Mouse (Mus musculus) liver, embryonic 12.5 days (tissue): ENCODE data around the gene Cd80. TPM values are rescaled to one million over a fixed set of nuclear protein-coding genes. Genes with fewer than 3 reads are reported as not detected.

ENCODE experiments used
- ATAC-seq: fragments of 200-750 bp; cut with Nextera tagmentation; 2 replicates; pipeline ENCODE4 v1.8.0; 2017; ENCODE audit warnings: moderate number of reproducible peaks, mild to moderate bottlenecking, moderate library complexity
- H3K27ac ChIP-seq: fragments of 300-500 bp; sonication (generic); 2 replicates; pipeline ENCODE4 v1.5.1; 2016; ENCODE audit warnings: mild to moderate bottlenecking
- H3K27me3 ChIP-seq: fragments of 300-500 bp; sonication (generic); replicated peaks from 2 replicates; pipeline ENCODE4 v1.6.1; 2016; ENCODE audit warnings: mild to moderate bottlenecking, moderate library complexity
- H3K36me3 ChIP-seq: fragments of 300-500 bp; sonication (generic); 2 replicates; pipeline ENCODE4 v1.6.1; 2016; ENCODE audit warnings: mild to moderate bottlenecking, moderate library complexity
- H3K4me1 ChIP-seq: fragments of 300-500 bp; sonication (generic); 2 replicates; pipeline ENCODE4 v1.6.1; 2016
- H3K4me2 ChIP-seq: fragments of 300-500 bp; sonication (generic); 2 replicates; pipeline ENCODE4 v1.6.1; 2016; ENCODE audit warnings: mild to moderate bottlenecking, moderate library complexity
- H3K4me3 ChIP-seq: fragments of 300-500 bp; sonication (generic); 2 replicates; pipeline ENCODE4 v1.5.1; 2016; ENCODE audit warnings: mild to moderate bottlenecking, moderate library complexity
- H3K9ac ChIP-seq: fragments of 300-500 bp; sonication (generic); 2 replicates; pipeline ENCODE4 v1.6.1; 2016; ENCODE audit warnings: mild to moderate bottlenecking, moderate library complexity
- H3K9me3 ChIP-seq: fragments of 300-500 bp; sonication (generic); replicated peaks from 2 replicates; pipeline ENCODE4 v1.6.1; 2016; ENCODE audit warnings: mild to moderate bottlenecking, moderate library complexity
- WGBS: fragments of 180-500 bp; shearing (Covaris S2); methylation state at CpG from one replicate; pipeline ENCODE4 v1.1.7; 2016; ENCODE audit not compliant: insufficient replicate concordance; 5-methylcytosine and 5-hydroxymethylcytosine counted together
- polyA plus RNA-seq: library from polyadenylated mRNA; unstranded; fragments of >200 nt; fragmentation: Nextera tagmentation; extraction: Ambion mirVana; gene quantifications from 2 replicates; pipeline ENCODE4 v1.2.1, GENCODE M21; 2016

Cd80 gene
- polyA plus RNA-seq, 1 experiment from 2014 or later, result 0.19 TPM

- WGBS, result 67% methylated on average over 4 of the region's 4 CpGs
- H3K36me3 ChIP-seq, result peaks cover 74% of the 10 kb centered on the region
Measured at GRCm38 (mm10) chr16:38506041-38506634, 50.8 kb downstream of the Cd80 start.

GRCm38 (mm10) chr16:38510846-38511245, 55.5 kb downstream of the Cd80 start:
- Histone ChIP-seq H3K36me3 (peaks cover 66% of the 10 kb centered on the region), H3K27me3 (no peaks in the 10 kb centered on the region), H3K27ac (no peak overlapping the region), H3K4me1 (no peaks in the 10 kb centered on the region), H3K4me2 (no peak overlapping the region), H3K9me3 (no peaks in the 10 kb centered on the region), H3K9ac (no peak overlapping the region), H3K4me3 (no peak overlapping the region)
- WGBS, result 82% methylated on average over 2 of the region's 2 CpGs
- no peak for ATAC-seq

More at GRCm38 (mm10) chr16:38506041-38506634, 50.8 kb downstream of the Cd80 start:
- Histone ChIP-seq H3K27me3 (no peaks in the 10 kb centered on the region), H3K4me3 (no peak overlapping the region), H3K27ac (no peak overlapping the region), H3K9ac (no peak overlapping the region), H3K9me3 (no peaks in the 10 kb centered on the region), H3K4me2 (no peak overlapping the region), H3K4me1 (no peaks in the 10 kb centered on the region)
- ATAC-seq, result peak; percentile 65

DNA sequence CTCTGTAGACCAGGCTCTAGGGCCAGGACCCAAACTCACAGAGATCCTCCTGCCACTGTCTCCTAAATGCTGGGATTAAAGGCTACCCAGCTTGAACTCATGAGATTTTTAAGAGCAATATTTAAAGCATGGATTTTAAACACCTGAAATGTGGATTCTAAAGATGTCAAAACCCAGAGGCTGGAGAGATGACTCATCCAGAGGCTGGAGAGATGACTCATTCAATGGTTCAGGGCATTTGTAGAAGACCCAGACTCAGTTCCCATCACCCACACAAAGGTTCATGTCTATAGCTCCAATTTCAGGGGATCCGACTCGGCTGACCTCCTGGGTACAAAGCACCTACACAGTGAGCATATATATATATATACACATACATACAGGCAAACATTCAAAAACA, 63.8 kb downstream of the Cd80 start:
- WGBS, result 72% methylated on average over 2 of the region's 2 CpGs
- no peak for ATAC-seq
- H3K9ac ChIP-seq, result no peak overlapping the region
- peaks cover 23% of the 10 kb centered on the region for H3K4me1 ChIP-seq
- H3K36me3 ChIP-seq, result peaks cover 45% of the 10 kb centered on the region
- H3K4me3 ChIP-seq, result no peak overlapping the region
- no peak overlapping the region for H3K27ac ChIP-seq
- H3K4me2 ChIP-seq, result no peak overlapping the region
- H3K9me3 ChIP-seq, result no peaks in the 10 kb centered on the region
- H3K27me3 ChIP-seq, result no peaks in the 10 kb centered on the region

DNA sequence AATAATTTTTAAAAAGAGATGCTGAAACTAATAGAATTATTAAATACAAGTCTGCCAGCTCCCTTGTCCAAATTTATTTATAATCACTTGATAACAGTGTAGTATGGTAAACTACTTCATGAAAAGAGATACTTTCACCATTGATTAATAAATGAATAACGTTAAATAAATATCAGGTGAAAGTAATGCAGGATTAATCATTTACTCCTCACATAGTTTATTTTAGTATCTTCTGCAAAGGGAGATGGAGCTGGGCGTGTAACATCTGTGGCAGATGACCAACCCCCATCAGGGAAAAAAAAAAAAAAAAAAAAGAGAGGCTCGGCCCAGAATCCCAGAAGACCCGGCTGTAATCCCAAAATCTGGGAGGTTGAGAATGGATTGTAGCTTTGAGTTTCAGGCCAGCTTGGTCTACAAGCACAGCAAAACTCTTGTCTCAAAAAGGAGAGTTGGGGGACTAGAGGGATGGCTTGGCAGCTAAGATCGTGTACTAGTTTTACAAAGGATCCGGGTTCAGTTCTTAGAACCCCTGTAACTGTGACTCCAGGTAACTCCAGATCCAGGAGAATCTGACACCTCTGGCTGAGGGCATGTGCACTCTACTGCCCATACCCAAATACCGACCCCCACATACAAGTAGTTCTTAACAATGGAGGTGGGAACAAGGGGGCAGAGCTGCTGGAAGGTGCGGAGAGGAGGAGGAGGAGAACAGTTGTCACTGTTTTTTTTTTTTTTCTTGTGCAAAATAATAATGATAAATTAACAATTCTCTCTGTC, 66.0 kb downstream of the Cd80 start:
- 21% methylated on average over 8 of the region's 8 CpGs for WGBS
- no peaks in the 10 kb centered on the region for H3K9me3 ChIP-seq
- H3K9ac ChIP-seq, result peak overlapping the region; percentile 94
- 0 out of 2 replicates have a peak overlapping the region, but pooled peaks have one; percentile 29 for H3K27ac ChIP-seq
- peaks cover 23% of the 10 kb centered on the region for H3K4me1 ChIP-seq
- H3K4me3 ChIP-seq, result peak overlapping the region; percentile 91
- no peaks in the 10 kb centered on the region for H3K27me3 ChIP-seq
- ATAC-seq, result no peak
- peaks cover 47% of the 10 kb centered on the region for H3K36me3 ChIP-seq
- peak overlapping the region; percentile 87 for H3K4me2 ChIP-seq

DNA sequence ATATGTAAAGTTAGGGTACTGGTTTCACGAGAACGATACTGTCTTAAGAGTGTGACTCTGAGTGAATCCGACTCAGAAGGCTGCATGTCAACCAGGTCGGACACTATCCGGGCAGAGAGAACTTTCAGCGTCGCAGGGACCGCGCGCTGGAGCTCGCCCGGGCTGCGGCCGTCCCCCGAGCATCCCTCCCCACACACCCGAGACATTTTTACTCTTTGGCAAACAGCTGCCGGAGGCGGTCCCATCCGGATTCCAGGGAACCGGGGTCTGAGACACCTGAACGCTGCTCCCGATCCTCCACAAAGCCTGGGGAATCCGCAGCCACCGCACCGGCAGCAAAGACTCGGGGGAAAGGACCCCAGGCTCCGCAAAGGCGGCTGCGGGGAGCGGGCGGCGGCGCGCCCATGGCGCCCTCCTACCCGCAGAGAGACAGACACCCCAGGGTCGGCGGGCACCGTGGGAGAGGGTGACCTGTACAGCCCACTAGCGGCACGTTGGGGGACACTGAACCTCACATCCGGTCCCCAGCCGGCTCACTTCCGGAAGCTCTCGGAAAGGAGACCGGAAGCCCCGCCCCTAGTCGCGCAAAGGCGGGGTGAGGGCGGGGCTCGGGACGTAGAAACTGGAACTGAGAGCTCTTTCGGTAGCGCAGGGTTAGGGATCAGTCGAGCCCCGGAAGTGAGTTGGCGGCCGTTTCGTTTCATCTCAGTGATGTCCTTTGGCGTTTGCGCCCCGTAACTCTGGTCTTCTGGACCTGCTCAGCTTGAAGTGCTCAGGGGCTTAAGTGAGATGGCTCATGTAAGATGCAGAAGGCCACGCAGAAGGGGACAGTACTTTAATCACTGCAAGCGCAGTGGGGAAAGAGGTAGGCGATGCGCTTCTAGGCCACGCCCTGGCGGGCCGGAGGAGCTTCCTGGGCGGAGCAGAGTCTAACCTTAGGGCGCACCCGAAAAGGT, 67.0 kb downstream of the Cd80 start, which contains the start of gene Timmdc1:
Gene Timmdc1 (minus strand): TSS at position 535 of the 956 bp plus-strand sequence.
- ATAC-seq, result peak; percentile 98
- no peaks in the 10 kb centered on the region for H3K9me3 ChIP-seq
- H3K27me3 ChIP-seq, result no peaks in the 10 kb centered on the region
- peaks cover 44% of the 10 kb centered on the region for H3K36me3 ChIP-seq
- peak within 1 kb of the TSS; percentile 87 for H3K4me2 ChIP-seq
- peak within 1 kb of the TSS; percentile 91 for H3K4me3 ChIP-seq
- peaks cover 23% of the 10 kb centered on the region for H3K4me1 ChIP-seq
- peak within 1 kb of the TSS; percentile 99 for H3K27ac ChIP-seq
- H3K9ac ChIP-seq, result peak within 1 kb of the TSS; percentile 94
- WGBS, result under 1% methylated on average over 69 of the region's 73 CpGs

DNA sequence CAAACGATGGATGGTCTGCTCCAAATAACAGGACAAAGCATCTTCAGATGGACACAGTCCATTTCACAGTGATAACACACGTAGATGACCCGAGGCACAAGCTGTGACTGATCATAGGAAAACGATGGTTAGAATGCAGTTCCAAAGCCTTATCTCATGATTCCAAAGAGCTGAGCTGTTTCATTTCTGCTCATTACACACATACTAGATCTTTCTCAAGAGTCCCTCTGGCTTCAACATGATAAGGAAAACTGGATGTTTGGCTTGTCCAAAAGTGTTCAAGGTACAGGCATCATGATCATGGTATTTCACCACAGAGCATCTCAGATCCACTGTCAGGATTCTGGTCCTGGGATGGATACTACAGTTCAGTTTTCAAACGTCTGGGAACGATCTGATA, 70.9 kb downstream of the Cd80 start:
- peaks cover 64% of the 10 kb centered on the region for H3K36me3 ChIP-seq
- H3K4me1 ChIP-seq, result peaks cover 12% of the 10 kb centered on the region
- ATAC-seq, result no peak
- H3K27ac ChIP-seq, result no peak overlapping the region
- H3K4me3 ChIP-seq, result no peak overlapping the region
- no peak overlapping the region for H3K4me2 ChIP-seq
- WGBS, result 65% methylated on average over 6 of the region's 6 CpGs
- H3K9ac ChIP-seq, result no peak overlapping the region
- H3K27me3 ChIP-seq, result no peaks in the 10 kb centered on the region
- H3K9me3 ChIP-seq, result no peaks in the 10 kb centered on the region

GRCm38 (mm10) chr16:38536544-38537146, 81.3 kb downstream of the Cd80 start:
- Histone ChIP-seq H3K36me3 (peaks cover 70% of the 10 kb centered on the region), H3K9me3 (no peaks in the 10 kb centered on the region), H3K9ac (no peak overlapping the region), H3K4me1 (peaks cover 5% of the 10 kb centered on the region; the same call in 1 of the 2 replicates), H3K4me2 (no peak overlapping the region), H3K4me3 (no peak overlapping the region), H3K27me3 (no peaks in the 10 kb centered on the region), H3K27ac (no peak overlapping the region)
- WGBS, result 38% methylated on average over 8 of the region's 8 CpGs
- ATAC-seq, result peak; percentile 55; the same call in 1 of the 2 replicates

GRCm38 (mm10) chr16:38538716-38539380, 83.5 kb downstream of the Cd80 start:
- Histone ChIP-seq H3K27me3 (no peaks in the 10 kb centered on the region), H3K4me1 (peaks cover 5% of the 10 kb centered on the region; the same call in 1 of the 2 replicates), H3K4me2 (no peak overlapping the region), H3K27ac (no peak overlapping the region), H3K4me3 (no peak overlapping the region), H3K9me3 (no peaks in the 10 kb centered on the region), H3K36me3 (peaks cover 73% of the 10 kb centered on the region), H3K9ac (no peak overlapping the region)
- 81% methylated on average over 13 of the region's 13 CpGs for WGBS
- no peak for ATAC-seq

Other genes with a start within 250 kb of the Cd80 start
- 1.4 and 1.8 TPM in 2 replicates for gene Nr1i2, start 160.7 kb upstream of the Cd80 start, polyA plus RNA-seq
- gene Maats1, start 113.4 kb upstream of the Cd80 start, polyA plus RNA-seq, result 0.05 TPM in 1 of 2 replicates, not detected in the other
- 404 and 417 TPM in 2 replicates for gene Cox17, start 108.6 kb upstream of the Cd80 start, polyA plus RNA-seq
- not detected in 2 replicates for gene Gm21987, start 108.5 kb upstream of the Cd80 start, polyA plus RNA-seq
- 20.3 and 24.8 TPM in 2 replicates for gene Popdc2, start 93.4 kb upstream of the Cd80 start, polyA plus RNA-seq
- 3.4 TPM in 2 replicates for gene Pla1a, start 22.4 kb upstream of the Cd80 start, polyA plus RNA-seq
- gene Adprh, start 2.9 kb upstream of the Cd80 start, polyA plus RNA-seq, result 50.8 and 53.5 TPM in 2 replicates
- 19.7 and 19.9 TPM in 2 replicates for gene Timmdc1, start 67.1 kb downstream of the Cd80 start, polyA plus RNA-seq
- 17.7 and 18.3 TPM in 2 replicates for gene Poglut1, start 94.7 kb downstream of the Cd80 start, polyA plus RNA-seq
- gene Tmem39a, start 103.1 kb downstream of the Cd80 start, polyA plus RNA-seq, result 41.3 and 48.6 TPM in 2 replicates